Mouse (Mus musculus): Measurements from ENCODE around the gene Rtn4rl2. TPM values are rescaled to one million over a fixed set of nuclear protein-coding genes. Genes with fewer than 3 reads are reported as not detected.
A peak's percentile ranks its signal among the peaks of the same experiment; 100 is the strongest.

Gene Rtn4rl2
- polyA plus RNA-seq, 2 experiments, result 1.5 to 4.5 TPM

- H3K27ac ChIP-seq (replicated peaks; ENCODE audit: low read depth, low read length), result no peak overlapping the region
- H3K4me3 ChIP-seq (replicated peaks; ENCODE audit: low read length), result no peak overlapping the region
- H3K4me1 ChIP-seq (ENCODE audit: control insufficient read depth, insufficient read depth, low read length), result peaks cover 17% of the 10 kb centered on the region; the same call in 1 of the 2 replicates
- no peaks in the 10 kb centered on the region for H3K9me3 ChIP-seq (ENCODE audit: control insufficient read depth, low read length)
- 73% methylated on average over 2 of the region's 2 CpGs for WGBS
- H3K4me2 ChIP-seq (replicated peaks; ENCODE audit: low read depth, low read length, severe bottlenecking), result no peak overlapping the region
- H3K9ac ChIP-seq (ENCODE audit: low read depth, low read length, severe bottlenecking), result no peak overlapping the region
- DNase-seq (ENCODE audit: low spot score), result no peak
- peaks cover 79% of the 10 kb centered on the region for H3K27me3 ChIP-seq (ENCODE audit: control insufficient read depth, insufficient read depth, low read length)
- no peaks in the 10 kb centered on the region for H3K36me3 ChIP-seq (ENCODE audit: control insufficient read depth, insufficient read depth, low read length)
- no peak for ATAC-seq (ENCODE audit: low FRiP score, low read depth)
- TF ChIP-seq POLR2A (IDR thresholded peaks at IDR 0.05; ENCODE audit: borderline replicate concordance, extremely low read depth, insufficient read depth, insufficient read length), result no peak
Measured at GRCm38 (mm10) chr2:84868977-84869376, 17.5 kb downstream of the Rtn4rl2 start.

DNA sequence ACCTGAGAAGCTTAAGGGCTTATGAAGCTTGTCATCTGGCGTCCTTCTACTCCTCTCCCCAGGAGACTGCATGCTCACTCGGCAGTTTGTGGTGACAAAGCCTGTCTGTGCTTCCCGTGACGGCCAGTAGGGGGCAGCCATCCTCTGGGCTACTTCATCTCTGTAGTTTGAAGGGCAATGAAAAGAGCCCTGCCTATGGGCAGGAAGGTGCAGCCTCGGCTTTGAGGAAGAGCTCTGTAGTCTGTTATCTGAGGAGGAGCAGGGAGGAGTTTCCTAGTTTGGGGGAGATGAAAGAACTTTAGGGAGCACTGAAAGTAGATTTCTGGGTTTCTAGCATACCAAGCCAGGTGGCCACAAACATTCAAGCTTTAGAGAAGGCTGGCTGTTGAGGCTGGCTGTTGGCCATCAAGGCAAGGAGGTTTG, 18.0 kb downstream of the Rtn4rl2 start:
- peaks cover 17% of the 10 kb centered on the region; the same call in 1 of the 2 replicates for H3K4me1 ChIP-seq (ENCODE audit: control insufficient read depth, insufficient read depth, low read length)
- no peaks in the 10 kb centered on the region for H3K9me3 ChIP-seq (ENCODE audit: control insufficient read depth, low read length)
- DNase-seq (ENCODE audit: low spot score) (no peak), ATAC-seq (ENCODE audit: low FRiP score, low read depth) (no peak)
- no peak overlapping the region for H3K4me3 ChIP-seq (replicated peaks; ENCODE audit: low read length)
- WGBS, result 5% methylated on average over 5 of the region's 5 CpGs
- no peak overlapping the region for H3K27ac ChIP-seq (replicated peaks; ENCODE audit: low read depth, low read length)
- peaks cover 75% of the 10 kb centered on the region for H3K27me3 ChIP-seq (ENCODE audit: control insufficient read depth, insufficient read depth, low read length)
- no peaks in the 10 kb centered on the region for H3K36me3 ChIP-seq (ENCODE audit: control insufficient read depth, insufficient read depth, low read length)
- H3K9ac ChIP-seq (ENCODE audit: low read depth, low read length, severe bottlenecking), result no peak overlapping the region
- H3K4me2 ChIP-seq (replicated peaks; ENCODE audit: low read depth, low read length, severe bottlenecking), result no peak overlapping the region
- no peak for TF ChIP-seq POLR2A (IDR thresholded peaks at IDR 0.05; ENCODE audit: borderline replicate concordance, extremely low read depth, insufficient read depth, insufficient read length)

DNA sequence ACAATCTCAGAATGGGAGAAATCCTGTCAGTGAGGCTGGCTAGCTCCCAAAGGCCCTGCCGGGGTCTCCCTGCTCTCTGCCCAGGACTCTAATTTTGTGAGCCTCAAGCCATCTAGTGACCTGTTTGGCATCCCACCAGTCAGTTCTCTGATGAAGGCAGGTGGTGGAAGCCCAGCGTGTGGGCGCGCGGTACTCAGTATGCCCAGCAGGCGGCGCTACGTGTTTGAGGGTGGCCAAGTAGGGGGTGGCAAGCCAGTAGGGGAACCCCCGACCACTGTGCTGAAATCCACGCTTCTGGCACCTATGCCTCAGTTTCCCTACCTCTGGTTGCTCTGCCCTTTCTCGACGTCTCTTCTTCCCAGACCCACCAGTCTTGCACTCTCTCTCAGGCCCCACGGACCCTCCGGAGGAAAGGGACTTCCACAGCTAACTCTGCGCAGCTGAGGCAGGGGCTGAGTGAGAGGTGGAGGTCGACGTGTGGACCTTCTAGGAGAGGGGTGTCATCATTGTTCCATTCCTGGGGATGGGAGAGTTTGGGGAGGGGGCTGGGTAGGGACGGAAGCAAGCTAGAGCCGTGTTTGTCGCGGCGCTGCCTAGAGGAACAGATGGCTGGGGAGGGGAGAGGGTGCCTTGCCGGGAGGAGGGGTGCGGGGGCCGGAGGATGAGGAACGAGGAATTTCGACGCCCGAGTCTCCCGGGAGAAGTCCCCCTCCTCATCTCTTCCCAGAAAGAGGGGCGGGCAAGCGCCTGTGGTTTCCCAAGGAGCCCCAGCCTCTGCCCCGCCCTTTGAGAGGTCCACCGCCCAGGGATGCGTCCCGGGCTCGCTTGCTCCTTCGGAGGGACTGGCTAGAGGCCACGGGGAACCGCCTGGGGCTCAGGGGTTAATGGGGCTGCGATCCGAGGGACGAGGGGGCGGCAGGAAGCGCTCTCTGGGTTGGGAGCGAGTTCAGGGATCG, 20.6 kb downstream of the Rtn4rl2 start:
- no peak for TF ChIP-seq POLR2A (IDR thresholded peaks at IDR 0.05; ENCODE audit: borderline replicate concordance, extremely low read depth, insufficient read depth, insufficient read length)
- Histone ChIP-seq H3K27ac (replicated peaks; ENCODE audit: low read depth, low read length) (no peak overlapping the region), H3K9me3 (ENCODE audit: control insufficient read depth, low read length) (no peaks in the 10 kb centered on the region), H3K4me1 (ENCODE audit: control insufficient read depth, insufficient read depth, low read length) (peaks cover 6% of the 10 kb centered on the region; the same call in 1 of the 2 replicates), H3K27me3 (ENCODE audit: control insufficient read depth, insufficient read depth, low read length) (peaks cover 49% of the 10 kb centered on the region), H3K4me2 (replicated peaks; ENCODE audit: low read depth, low read length, severe bottlenecking) (peak overlapping the region; percentile 62), H3K4me3 (replicated peaks; ENCODE audit: low read length) (peak overlapping the region; percentile 34), H3K36me3 (ENCODE audit: control insufficient read depth, insufficient read depth, low read length) (0 out of 2 replicates have a peak, but pooled peaks cover 6% of the 10 kb centered on the region), H3K9ac (ENCODE audit: low read depth, low read length, severe bottlenecking) (peak overlapping the region; percentile 34; the same call in 1 of the 2 replicates)
- ATAC-seq (ENCODE audit: low FRiP score, low read depth) (peak; percentile 34; the same call in 1 of the 2 replicates), DNase-seq (ENCODE audit: low spot score) (no peak)
- WGBS, result 3% methylated on average over 34 of the region's 47 CpGs

- no peak for DNase-seq (ENCODE audit: low spot score)
- H3K4me2 ChIP-seq (replicated peaks; ENCODE audit: low read depth, low read length, severe bottlenecking), result no peak overlapping the region
- H3K27ac ChIP-seq (replicated peaks; ENCODE audit: low read depth, low read length), result no peak overlapping the region
- H3K4me3 ChIP-seq (replicated peaks; ENCODE audit: low read length), result no peak overlapping the region
- peaks cover 21% of the 10 kb centered on the region for H3K27me3 ChIP-seq (ENCODE audit: control insufficient read depth, insufficient read depth, low read length)
- no peak for TF ChIP-seq POLR2A (IDR thresholded peaks at IDR 0.05; ENCODE audit: borderline replicate concordance, extremely low read depth, insufficient read depth, insufficient read length)
- ATAC-seq (ENCODE audit: low FRiP score, low read depth), result no peak
- no peak overlapping the region for H3K9ac ChIP-seq (ENCODE audit: low read depth, low read length, severe bottlenecking)
- no peaks in the 10 kb centered on the region for H3K9me3 ChIP-seq (ENCODE audit: control insufficient read depth, low read length)
- peaks cover 6% of the 10 kb centered on the region; the same call in 1 of the 2 replicates for H3K4me1 ChIP-seq (ENCODE audit: control insufficient read depth, insufficient read depth, low read length)
- WGBS, result 83% methylated on average over 3 of the region's 3 CpGs
- peaks cover 34% of the 10 kb centered on the region for H3K36me3 ChIP-seq (ENCODE audit: control insufficient read depth, insufficient read depth, low read length)
Measured at GRCm38 (mm10) chr2:84862231-84862630, 24.3 kb downstream of the Rtn4rl2 start.

DNA sequence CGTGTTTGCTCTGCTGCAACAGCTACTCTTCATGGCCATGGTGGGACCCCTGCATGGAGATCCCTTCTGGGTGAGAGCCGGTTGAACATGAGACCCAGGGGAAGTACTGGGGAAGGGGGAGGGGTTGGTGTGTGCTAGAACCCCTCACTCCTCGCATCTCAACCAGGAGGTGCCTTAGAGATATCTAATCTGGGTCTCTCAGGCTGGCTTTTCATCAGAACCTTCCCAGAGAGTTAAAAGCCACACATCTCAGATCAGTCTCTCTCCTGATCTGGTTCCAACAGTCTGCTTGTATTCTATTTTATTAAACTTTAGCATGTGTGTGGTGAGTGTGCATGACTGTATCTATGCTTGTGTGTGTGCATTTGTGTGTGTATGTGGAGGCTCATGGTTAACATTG, 25.1 kb downstream of the Rtn4rl2 start:
- Histone ChIP-seq H3K4me3 (replicated peaks; ENCODE audit: low read length) (no peak overlapping the region), H3K27me3 (ENCODE audit: control insufficient read depth, insufficient read depth, low read length) (peaks cover 13% of the 10 kb centered on the region), H3K4me1 (ENCODE audit: control insufficient read depth, insufficient read depth, low read length) (peaks cover 6% of the 10 kb centered on the region; the same call in 1 of the 2 replicates), H3K27ac (replicated peaks; ENCODE audit: low read depth, low read length) (no peak overlapping the region), H3K9me3 (ENCODE audit: control insufficient read depth, low read length) (no peaks in the 10 kb centered on the region), H3K9ac (ENCODE audit: low read depth, low read length, severe bottlenecking) (no peak overlapping the region), H3K36me3 (ENCODE audit: control insufficient read depth, insufficient read depth, low read length) (peaks cover 42% of the 10 kb centered on the region), H3K4me2 (replicated peaks; ENCODE audit: low read depth, low read length, severe bottlenecking) (no peak overlapping the region)
- ATAC-seq (ENCODE audit: low FRiP score, low read depth), result no peak
- WGBS, result 85% methylated on average over 3 of the region's 3 CpGs
- no peak for TF ChIP-seq POLR2A (IDR thresholded peaks at IDR 0.05; ENCODE audit: borderline replicate concordance, extremely low read depth, insufficient read depth, insufficient read length)
- DNase-seq (ENCODE audit: low spot score), result no peak
